Mouse (Mus musculus) lung, adult 2 months (tissue): Measurements from ENCODE around the gene Gmds. TPM values are rescaled to one million over a fixed set of nuclear protein-coding genes. Genes with fewer than 3 reads are reported as not detected.

Experiments used
- DNase-seq: peaks from one replicate; pipeline ENCODE4 v3.0.0; 2022
- H3K4me1 ChIP-seq: fragments of 200-500 bp; 2 replicates; pipeline ENCODE4 v1.6.1; 2011; ENCODE audit warnings: low read length; ENCODE audit not compliant: control insufficient read depth, insufficient read depth
- H3K4me3 ChIP-seq: fragments of 200-500 bp; replicated peaks from 2 replicates; pipeline ENCODE3; 2011; ENCODE audit warnings: low read depth, mild to moderate bottlenecking, control low read depth, low read length; ENCODE audit errors: extremely low read depth
- CTCF ChIP-seq: fragments of 200-500 bp; IDR thresholded peaks from 2 replicates; pipeline ENCODE4 v1.5.1; 2011; ENCODE audit warnings: mild to moderate bottlenecking, low read length, control low read depth; ENCODE audit not compliant: insufficient read depth
- POLR2A ChIP-seq: fragments of 200-500 bp; IDR thresholded peaks from 2 replicates; pipeline ENCODE4 v1.6.1; 2011; ENCODE audit warnings: low read depth, mild to moderate bottlenecking, control low read depth, low read length, borderline replicate concordance; ENCODE audit errors: extremely low read depth
- WGBS: fragments of 180-500 bp; shearing (Covaris S2); methylation state at CpG from one replicate; pipeline ENCODE4 v1.1.7; 2018; 5-methylcytosine and 5-hydroxymethylcytosine counted together
- polyA plus RNA-seq: library from polyadenylated mRNA; depleted of rRNA; stranded (reverse); fragments of >200 nt; gene quantifications from 2 replicates; pipeline ENCODE4 v1.2.3, GENCODE M21; 2012

Gmds gene
- polyA plus RNA-seq, 1 experiment: 16.0 TPM

- no peak overlapping the region for H3K4me3 ChIP-seq
- 89% methylated on average over 5 of the region's 5 CpGs for WGBS
- no peaks in the 10 kb centered on the region for H3K4me1 ChIP-seq
- no peak for TF ChIP-seq CTCF
- TF ChIP-seq POLR2A: no peak
- DNase-seq: no peak
Measured at GRCm38 (mm10) chr13:31827160-31827559, 511.4 kb downstream of the Gmds start.

- no peak for DNase-seq
- no peaks in the 10 kb centered on the region for H3K4me1 ChIP-seq
- H3K4me3 ChIP-seq: no peak overlapping the region
- WGBS: 97% methylated on average over 1 of the region's 1 CpGs
- TF ChIP-seq POLR2A (no peak), CTCF (no peak)
Measured at GRCm38 (mm10) chr13:31825180-31825579, 513.4 kb downstream of the Gmds start.

DNA sequence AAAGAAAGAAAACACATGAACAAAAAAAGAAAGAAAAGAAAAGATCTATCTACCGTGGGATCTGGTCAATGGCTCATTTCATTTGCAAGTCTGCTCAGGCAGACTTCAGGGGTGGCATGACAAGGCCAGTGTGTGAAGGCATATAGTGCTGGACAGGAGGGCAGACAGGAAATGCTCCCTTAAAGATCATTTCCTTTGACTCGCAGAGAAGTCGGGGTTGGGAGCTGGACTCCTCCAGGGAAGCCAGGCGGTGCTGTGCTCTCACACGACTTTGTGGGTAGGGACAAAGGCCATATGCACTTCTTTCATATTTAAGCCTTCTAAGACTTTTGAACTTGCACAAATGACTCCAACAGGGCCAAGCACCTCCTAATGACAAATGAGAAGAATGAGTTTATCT lies 515.2 kb downstream of the Gmds start:
- WGBS: 56% methylated on average over 5 of the region's 5 CpGs
- no peak for DNase-seq
- Histone ChIP-seq H3K4me3 (no peak overlapping the region), H3K4me1 (no peaks in the 10 kb centered on the region)
- no peak for TF ChIP-seq POLR2A
- no peak for TF ChIP-seq CTCF

DNA sequence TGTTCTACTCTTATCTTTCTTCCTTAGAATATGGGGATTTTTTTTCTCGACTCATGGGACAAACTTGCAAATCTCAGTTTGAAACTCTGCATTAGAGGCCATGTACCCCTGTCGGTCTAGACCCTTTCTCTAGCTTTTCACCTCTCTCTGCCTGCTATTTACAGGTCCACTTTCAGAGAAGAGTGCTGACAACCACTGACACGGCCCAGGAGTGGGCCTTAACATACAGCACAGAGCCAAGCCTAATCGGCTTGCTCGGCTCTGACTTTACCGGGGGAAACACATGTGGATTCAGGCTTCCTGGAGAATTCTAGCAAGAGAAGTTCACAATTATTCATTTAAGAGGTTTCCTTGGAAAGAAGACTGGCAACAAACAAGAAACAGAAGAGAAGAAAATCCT lies 517.5 kb downstream of the Gmds start:
- Histone ChIP-seq H3K4me1 (no peaks in the 10 kb centered on the region), H3K4me3 (no peak overlapping the region)
- WGBS: 71% methylated on average over 6 of the region's 6 CpGs

DNA sequence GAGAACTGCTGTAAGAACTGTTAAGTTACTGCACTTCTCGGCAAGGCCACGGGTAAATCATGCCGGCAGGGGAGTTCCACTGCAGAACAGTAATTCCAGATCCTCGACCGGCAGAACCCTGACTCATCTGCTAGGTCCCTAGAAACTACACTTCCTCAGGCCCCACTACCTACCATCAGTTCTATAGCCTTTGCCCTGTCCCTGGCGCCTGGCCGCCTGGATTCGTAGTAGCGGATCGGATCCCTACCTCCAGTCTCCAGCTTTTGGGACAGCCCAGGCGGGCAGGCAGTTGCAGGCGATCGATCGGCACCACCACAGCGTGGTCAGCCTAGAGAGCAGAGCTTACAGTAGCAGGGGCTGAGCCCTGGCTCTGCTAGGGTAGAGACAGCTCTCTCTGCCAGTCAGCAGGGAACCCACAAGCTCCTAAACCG lies 517.9 kb downstream of the Gmds start:
- Histone ChIP-seq H3K4me1 (no peaks in the 10 kb centered on the region), H3K4me3 (no peak overlapping the region)
- TF ChIP-seq CTCF: no peak
- TF ChIP-seq POLR2A: no peak
- DNase-seq: no peak
- 32% methylated on average over 16 of the region's 16 CpGs for WGBS

More for the DNA sequence above, 517.5 kb downstream of the Gmds start:
- TF ChIP-seq POLR2A (no peak), CTCF (no peak)
- no peak for DNase-seq

- TF ChIP-seq CTCF (no peak), POLR2A (no peak)
- H3K4me1 ChIP-seq: no peaks in the 10 kb centered on the region
- DNase-seq: no peak
- 74% methylated on average over 14 of the region's 14 CpGs for WGBS
- no peak overlapping the region for H3K4me3 ChIP-seq
Measured at GRCm38 (mm10) chr13:31819664-31820405, 518.7 kb downstream of the Gmds start.

GRCm38 (mm10) chr13:31818337-31818736 lies 520.2 kb downstream of the Gmds start:
- H3K4me3 ChIP-seq: no peak overlapping the region
- TF ChIP-seq POLR2A (no peak), CTCF (no peak)
- H3K4me1 ChIP-seq: no peaks in the 10 kb centered on the region
- 84% methylated on average over 7 of the region's 7 CpGs for WGBS
- DNase-seq: no peak

DNA sequence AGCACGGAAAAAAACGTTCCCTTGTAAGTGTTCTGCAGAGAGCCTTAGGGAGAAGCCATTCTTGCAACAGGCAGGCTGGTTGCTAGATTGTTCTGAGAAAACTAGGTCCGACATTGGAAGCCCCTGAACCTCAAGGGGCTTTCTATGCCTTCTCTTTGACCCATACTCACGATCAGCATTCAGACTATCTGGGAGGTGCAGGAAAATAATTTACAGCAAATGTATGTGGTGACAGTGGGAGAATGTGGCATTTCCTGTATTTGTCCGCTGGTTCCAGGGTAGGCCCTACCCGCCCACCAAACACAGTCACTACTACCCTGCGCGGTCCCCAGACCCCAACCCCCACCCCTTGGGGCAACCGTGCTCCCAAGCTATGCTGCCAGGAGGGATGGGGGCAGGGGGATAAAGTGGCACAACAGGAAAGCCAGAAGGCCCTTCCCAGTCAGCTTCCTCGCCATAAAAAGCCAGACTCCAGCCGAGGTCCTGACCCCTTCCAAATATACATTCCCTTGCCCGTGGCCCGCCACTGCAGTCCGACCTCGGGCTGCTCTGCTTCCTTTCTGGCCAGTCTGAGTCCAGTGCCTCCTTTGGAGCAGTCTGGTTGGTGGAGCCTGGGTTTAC lies 523.0 kb downstream of the Gmds start:
- no peak for DNase-seq
- Histone ChIP-seq H3K4me3 (no peak overlapping the region), H3K4me1 (no peaks in the 10 kb centered on the region)
- TF ChIP-seq CTCF (no peak), POLR2A (no peak)
- WGBS: 67% methylated on average over 15 of the region's 15 CpGs

DNA sequence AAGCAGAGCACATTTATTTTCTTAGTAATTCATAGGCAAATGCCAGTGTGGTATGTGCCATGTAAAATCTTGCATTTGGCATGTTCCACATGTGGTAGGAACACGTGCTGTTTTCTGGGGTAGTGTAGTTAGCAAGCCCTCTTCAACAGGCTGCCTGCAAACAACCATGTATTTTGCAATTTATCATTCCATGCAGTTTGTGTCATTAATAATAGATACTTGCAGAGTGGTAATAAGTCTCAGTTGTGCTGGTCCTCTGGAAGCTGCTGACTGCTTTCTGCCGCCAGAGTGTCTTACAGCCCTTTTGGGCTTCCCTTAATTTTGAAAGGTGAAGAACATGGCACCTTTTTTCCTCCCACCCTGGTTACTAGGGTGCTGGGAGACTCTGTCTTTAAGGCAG lies 525.8 kb downstream of the Gmds start:
- Histone ChIP-seq H3K4me3 (no peak overlapping the region), H3K4me1 (peaks cover 4% of the 10 kb centered on the region; the same call in 1 of the 2 replicates)
- no peak for DNase-seq

More for the DNA sequence above, 525.8 kb downstream of the Gmds start:
- no peak for TF ChIP-seq POLR2A
- no peak for TF ChIP-seq CTCF
- 93% methylated on average over 2 of the region's 2 CpGs for WGBS
